Mouse (Mus musculus): ENCODE measurements around the gene Lrrc31. TPM values are rescaled to one million over a fixed set of nuclear protein-coding genes. Genes with fewer than 3 reads are reported as not detected.

The Lrrc31 gene
- polyA plus RNA-seq, 1 experiment from 2014 or later = 0.08 TPM

Other genes starting within 250 kb of the Lrrc31 start
- gene Mecom, start 151.8 kb downstream of the Lrrc31 start, polyA plus RNA-seq (2014; fragmentation: Nextera tagmentation; extraction: Ambion mirVana) = 218 and 228 TPM in 2 replicates
- 0.24 TPM in 1 of 2 replicates, not detected in the other for gene Actrt3, start 99.9 kb downstream of the Lrrc31 start, polyA plus RNA-seq (2014; fragmentation: Nextera tagmentation; extraction: Ambion mirVana)
- gene Mynn, start 97.8 kb downstream of the Lrrc31 start, polyA plus RNA-seq (2014; fragmentation: Nextera tagmentation; extraction: Ambion mirVana) = 32.1 and 37.8 TPM in 2 replicates
- not detected in 2 replicates for gene Lrriq4, start 55.3 kb downstream of the Lrrc31 start, polyA plus RNA-seq (2014; fragmentation: Nextera tagmentation; extraction: Ambion mirVana)
- 2.1 and 2.6 TPM in 2 replicates for gene Lrrc34, start 52.0 kb downstream of the Lrrc31 start, polyA plus RNA-seq (2014; fragmentation: Nextera tagmentation; extraction: Ambion mirVana)
- gene Samd7, start 46.5 kb upstream of the Lrrc31 start, polyA plus RNA-seq (2014; fragmentation: Nextera tagmentation; extraction: Ambion mirVana) = not detected in 2 replicates
- gene Sec62, start 93.0 kb upstream of the Lrrc31 start, polyA plus RNA-seq (2014; fragmentation: Nextera tagmentation; extraction: Ambion mirVana) = 65.0 and 72.1 TPM in 2 replicates
- 0.95 and 0.99 TPM in 2 replicates for gene Gpr160, start 156.1 kb upstream of the Lrrc31 start, polyA plus RNA-seq (2014; fragmentation: Nextera tagmentation; extraction: Ambion mirVana)